Mouse (Mus musculus) forebrain, embryonic 12.5 days (tissue): ENCODE measurements at regions not wholly inside any gene's neighbourhood (a gene's known extent, or its start where the extent isn't known, plus 50 kb on each side); places are given as distances from the start of the nearest gene placed in this dataset.
"Not testable (repeated sequence)": the region's sequence is repeated elsewhere in the genome, so short reads cannot be mapped to it uniquely, and the experiment has no call there.

Experiments used
- ATAC-seq: fragments of 200-750 bp; cut with Nextera tagmentation; 2 replicates; pipeline ENCODE4 v1.8.0; 2017; ENCODE audit warnings: moderate TSS enrichment; ENCODE audit not compliant: low FRiP score
- H3K27ac ChIP-seq: fragments of 300-500 bp; sonication (generic); 2 replicates; pipeline ENCODE4 v1.5.1; 2016; ENCODE audit warnings: mild to moderate bottlenecking
- H3K27me3 ChIP-seq: fragments of 300-500 bp; sonication (generic); 2 replicates; pipeline ENCODE4 v1.6.1; 2016; ENCODE audit warnings: mild to moderate bottlenecking
- H3K36me3 ChIP-seq: fragments of 300-500 bp; sonication (generic); replicated peaks from 2 replicates; pipeline ENCODE4 v1.6.1; 2016; ENCODE audit warnings: mild to moderate bottlenecking
- H3K4me1 ChIP-seq: fragments of 300-500 bp; sonication (generic); 2 replicates; pipeline ENCODE4 v1.6.1; 2016
- H3K4me2 ChIP-seq: fragments of 300-500 bp; sonication (generic); 2 replicates; pipeline ENCODE4 v1.6.1; 2016; ENCODE audit warnings: mild to moderate bottlenecking, moderate library complexity
- H3K4me3 ChIP-seq: fragments of 300-500 bp; sonication (generic); replicated peaks from 2 replicates; pipeline ENCODE4 v1.5.1; 2016; ENCODE audit warnings: mild to moderate bottlenecking
- H3K9ac ChIP-seq: fragments of 300-500 bp; sonication (generic); 2 replicates; pipeline ENCODE4 v1.6.1; 2016; ENCODE audit warnings: mild to moderate bottlenecking
- H3K9me3 ChIP-seq: fragments of 300-500 bp; sonication (generic); 2 replicates; pipeline ENCODE4 v1.6.1; 2016
- WGBS: fragments of 180-500 bp; shearing (Covaris S2); methylation state at CpG from one replicate; pipeline ENCODE4 v1.1.7; 2016; 5-methylcytosine and 5-hydroxymethylcytosine counted together

DNA sequence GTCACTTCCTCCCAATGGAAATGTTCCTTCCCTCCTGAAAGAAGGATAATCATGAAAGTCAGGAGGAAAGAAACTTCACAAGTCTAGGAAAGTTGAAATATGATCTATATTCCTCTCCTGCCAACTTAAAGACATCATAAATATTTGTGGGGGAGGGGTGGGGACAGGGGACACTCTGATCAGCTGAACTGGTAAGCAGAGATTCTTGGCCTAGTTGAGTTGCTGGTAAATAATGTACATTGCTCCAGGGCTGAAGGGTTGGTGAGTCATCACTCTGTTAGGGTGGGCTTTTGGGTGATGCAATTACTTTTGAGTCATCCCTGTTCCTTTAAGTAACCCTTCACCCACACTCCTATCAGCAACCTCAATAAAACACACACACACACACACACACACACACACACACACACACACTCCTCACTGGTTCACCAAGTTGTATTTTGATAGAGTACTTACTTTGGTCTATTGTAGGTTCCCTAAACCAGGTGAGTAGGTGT is 56.0 kb downstream of the Ccdc71l start:
- Histone ChIP-seq H3K36me3 (no peaks in the 10 kb centered on the region), H3K4me3 (no peak overlapping the region), H3K27ac (no peak overlapping the region), H3K4me2 (no peak overlapping the region), H3K9ac (no peak overlapping the region), H3K27me3 (no peaks in the 10 kb centered on the region), H3K9me3 (no peaks in the 10 kb centered on the region), H3K4me1 (no peaks in the 10 kb centered on the region)
- no peak for ATAC-seq

GRCm38 (mm10) chr12:32435126-32435525 is 56.6 kb downstream of the Ccdc71l start:
- Histone ChIP-seq H3K27ac (no peak overlapping the region), H3K36me3 (no peaks in the 10 kb centered on the region), H3K9ac (no peak overlapping the region), H3K4me3 (no peak overlapping the region), H3K4me1 (no peaks in the 10 kb centered on the region), H3K9me3 (no peaks in the 10 kb centered on the region), H3K27me3 (no peaks in the 10 kb centered on the region), H3K4me2 (no peak overlapping the region)
- 67% methylated on average over 1 of the region's 1 CpGs for WGBS
- ATAC-seq: no peak

GRCm38 (mm10) chr12:32438209-32438608 is 59.7 kb downstream of the Ccdc71l start:
- H3K9ac ChIP-seq: no peak overlapping the region
- no peak overlapping the region for H3K4me3 ChIP-seq
- ATAC-seq: no peak
- H3K4me2 ChIP-seq: no peak overlapping the region
- no peaks in the 10 kb centered on the region for H3K9me3 ChIP-seq
- H3K4me1 ChIP-seq: no peaks in the 10 kb centered on the region
- H3K36me3 ChIP-seq: no peaks in the 10 kb centered on the region
- 80% methylated on average over 1 of the region's 1 CpGs for WGBS
- H3K27ac ChIP-seq: no peak overlapping the region
- no peaks in the 10 kb centered on the region for H3K27me3 ChIP-seq

DNA sequence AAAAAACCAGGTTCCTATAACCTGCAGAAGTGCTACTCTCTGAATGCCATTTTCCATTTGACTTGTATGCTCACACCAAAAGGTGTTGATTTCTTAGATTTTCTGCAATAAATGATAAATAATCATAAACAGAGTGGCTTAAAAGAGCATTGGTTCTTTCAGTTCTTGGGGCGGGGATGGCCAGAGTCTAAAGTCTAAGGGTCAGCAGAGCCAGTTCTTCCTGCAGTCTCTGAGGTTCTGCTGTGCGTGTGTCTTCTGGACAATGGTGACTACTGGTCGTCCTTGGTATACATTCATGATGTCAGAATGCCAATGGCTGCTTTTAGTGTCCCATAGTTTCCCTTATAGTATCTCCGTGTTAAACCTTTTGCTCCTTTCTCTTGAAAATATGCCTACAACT is 66.3 kb downstream of the Ccdc71l start:
- H3K36me3 ChIP-seq: no peaks in the 10 kb centered on the region
- WGBS: 92% methylated on average over 4 of the region's 4 CpGs
- no peaks in the 10 kb centered on the region for H3K4me1 ChIP-seq

GRCm38 (mm10) chr12:32445874-32446273 is 67.4 kb downstream of the Ccdc71l start:
- Histone ChIP-seq H3K36me3 (no peaks in the 10 kb centered on the region), H3K27ac (no peak overlapping the region), H3K4me1 (no peaks in the 10 kb centered on the region), H3K4me2 (no peak overlapping the region), H3K27me3 (no peaks in the 10 kb centered on the region), H3K9me3 (no peaks in the 10 kb centered on the region), H3K9ac (no peak overlapping the region), H3K4me3 (no peak overlapping the region)
- ATAC-seq: no peak

More for the DNA sequence above, 66.3 kb downstream of the Ccdc71l start:
- Histone ChIP-seq H3K4me2 (no peak overlapping the region), H3K9me3 (no peaks in the 10 kb centered on the region), H3K27ac (no peak overlapping the region), H3K27me3 (no peaks in the 10 kb centered on the region), H3K4me3 (no peak overlapping the region), H3K9ac (no peak overlapping the region)
- no peak for ATAC-seq

DNA sequence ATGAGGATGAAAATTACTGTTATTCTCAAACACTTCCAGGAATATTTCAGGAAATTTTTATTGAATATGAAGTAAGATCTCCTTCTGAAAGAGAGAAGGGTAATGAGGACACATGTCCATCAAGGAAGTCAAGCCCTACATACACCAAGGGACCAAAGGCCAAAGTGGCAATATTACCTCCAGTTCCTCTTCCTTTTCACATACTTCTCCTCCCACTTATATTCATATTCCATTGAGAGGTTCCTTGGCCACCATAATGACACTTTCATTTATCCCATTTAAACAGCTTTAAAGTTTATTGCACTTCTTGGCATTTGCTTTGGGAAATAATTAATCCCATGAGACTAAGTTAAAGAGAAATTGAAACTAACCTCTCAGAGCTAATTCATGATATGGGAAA is 70.9 kb downstream of the Ccdc71l start:
- ATAC-seq: no peak
- H3K4me3 ChIP-seq: no peak overlapping the region
- no peaks in the 10 kb centered on the region for H3K27me3 ChIP-seq
- no peaks in the 10 kb centered on the region for H3K9me3 ChIP-seq
- H3K36me3 ChIP-seq: no peaks in the 10 kb centered on the region
- H3K9ac ChIP-seq: no peak overlapping the region
- H3K4me2 ChIP-seq: no peak overlapping the region
- H3K4me1 ChIP-seq: no peaks in the 10 kb centered on the region
- no peak overlapping the region for H3K27ac ChIP-seq

DNA sequence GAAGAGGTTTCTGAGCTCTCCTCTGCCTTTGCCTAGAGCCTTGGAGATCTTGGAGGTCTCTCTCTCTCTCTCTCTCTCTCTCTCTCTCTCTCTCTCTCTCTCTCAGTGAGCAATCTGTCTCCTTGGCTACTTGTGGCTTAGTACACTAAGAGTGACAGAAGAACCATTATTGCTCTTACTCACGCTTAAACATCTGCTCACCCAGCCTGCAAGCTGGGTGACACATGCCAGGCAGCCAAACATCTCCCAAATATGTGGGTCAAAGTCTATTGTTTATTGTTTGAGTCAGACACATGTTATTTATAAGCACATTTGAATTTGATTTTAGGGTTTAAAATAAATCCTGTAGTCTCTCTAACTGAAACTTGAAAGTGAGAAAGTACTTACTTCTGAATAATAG is 72.7 kb downstream of the Ccdc71l start:
- Histone ChIP-seq H3K4me1 (no peaks in the 10 kb centered on the region), H3K27ac (no peak overlapping the region)
- WGBS: 82% methylated on average over 1 of the region's 1 CpGs

GRCm38 (mm10) chr12:32454794-32455193 is 76.3 kb downstream of the Ccdc71l start:
- Histone ChIP-seq H3K9me3 (no peaks in the 10 kb centered on the region), H3K27ac (no peak overlapping the region), H3K4me3 (no peak overlapping the region), H3K27me3 (no peaks in the 10 kb centered on the region), H3K9ac (no peak overlapping the region), H3K4me2 (no peak overlapping the region), H3K4me1 (no peaks in the 10 kb centered on the region), H3K36me3 (no peaks in the 10 kb centered on the region)
- ATAC-seq: no peak

More for the DNA sequence above, 72.7 kb downstream of the Ccdc71l start:
- no peaks in the 10 kb centered on the region for H3K36me3 ChIP-seq
- H3K9ac ChIP-seq: no peak overlapping the region
- no peaks in the 10 kb centered on the region for H3K27me3 ChIP-seq
- ATAC-seq: no peak
- no peak overlapping the region for H3K4me3 ChIP-seq
- H3K9me3 ChIP-seq: no peaks in the 10 kb centered on the region
- H3K4me2 ChIP-seq: no peak overlapping the region

- H3K27me3 ChIP-seq, H3K4me2 ChIP-seq, H3K4me3 ChIP-seq, H3K9me3 ChIP-seq, H3K36me3 ChIP-seq, ATAC-seq, H3K4me1 ChIP-seq, H3K27ac ChIP-seq, H3K9ac ChIP-seq: not testable (repeated sequence)
- WGBS: 90% methylated on average over 3 of the region's 3 CpGs
Measured at GRCm38 (mm10) chr12:32455231-32455630, 76.7 kb downstream of the Ccdc71l start.

DNA sequence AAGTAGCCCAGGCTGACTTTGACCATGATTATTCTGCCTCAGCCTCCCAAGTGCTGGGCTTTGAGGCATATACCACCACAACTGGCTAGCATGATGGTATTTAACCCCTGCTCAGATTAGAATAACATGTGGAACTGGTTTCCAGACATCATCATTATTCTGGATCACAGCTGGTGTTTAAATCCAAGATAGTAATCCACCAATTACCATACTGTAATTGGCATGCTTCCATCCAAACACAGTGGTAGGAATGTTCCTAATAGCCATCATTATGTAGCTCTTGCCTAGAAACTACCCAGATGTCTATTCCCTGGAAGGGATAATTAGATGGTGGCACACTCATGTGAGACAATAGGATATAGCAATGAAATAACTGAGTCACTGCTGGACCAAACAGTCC is 77.4 kb downstream of the Ccdc71l start:
- peak; percentile 67 for ATAC-seq

GRCm38 (mm10) chr12:32456796-32457195 is 78.3 kb downstream of the Ccdc71l start:
- Histone ChIP-seq H3K4me1 (no peaks in the 10 kb centered on the region), H3K36me3 (no peaks in the 10 kb centered on the region), H3K9ac (no peak overlapping the region), H3K4me2 (no peak overlapping the region), H3K9me3 (no peaks in the 10 kb centered on the region), H3K27ac (no peak overlapping the region), H3K27me3 (no peaks in the 10 kb centered on the region), H3K4me3 (no peak overlapping the region)
- ATAC-seq: no peak
- WGBS: 89% methylated on average over 4 of the region's 4 CpGs

More for the DNA sequence above, 77.4 kb downstream of the Ccdc71l start:
- H3K27ac ChIP-seq: no peak overlapping the region
- no peak overlapping the region for H3K9ac ChIP-seq
- H3K4me2 ChIP-seq: no peak overlapping the region
- no peaks in the 10 kb centered on the region for H3K9me3 ChIP-seq
- H3K27me3 ChIP-seq: no peaks in the 10 kb centered on the region
- H3K4me3 ChIP-seq: no peak overlapping the region
- H3K36me3 ChIP-seq: no peaks in the 10 kb centered on the region
- no peaks in the 10 kb centered on the region for H3K4me1 ChIP-seq

- H3K4me3 ChIP-seq: no peak overlapping the region
- no peak overlapping the region for H3K27ac ChIP-seq
- no peaks in the 10 kb centered on the region for H3K4me1 ChIP-seq
- no peak for ATAC-seq
- no peak overlapping the region for H3K4me2 ChIP-seq
- 76% methylated on average over 1 of the region's 1 CpGs for WGBS
- H3K27me3 ChIP-seq: no peaks in the 10 kb centered on the region
- H3K9me3 ChIP-seq: no peaks in the 10 kb centered on the region
- no peaks in the 10 kb centered on the region for H3K36me3 ChIP-seq
- H3K9ac ChIP-seq: no peak overlapping the region
Measured at GRCm38 (mm10) chr12:32458386-32458785, 79.9 kb downstream of the Ccdc71l start.

- WGBS: 78% methylated on average over 4 of the region's 4 CpGs
- Histone ChIP-seq H3K4me2 (no peak overlapping the region), H3K4me3 (no peak overlapping the region), H3K4me1 (no peaks in the 10 kb centered on the region), H3K27me3 (no peaks in the 10 kb centered on the region), H3K36me3 (no peaks in the 10 kb centered on the region), H3K9me3 (no peaks in the 10 kb centered on the region), H3K27ac (no peak overlapping the region), H3K9ac (no peak overlapping the region)
- ATAC-seq: no peak
Measured at GRCm38 (mm10) chr12:32460330-32460998, 82.0 kb downstream of the Ccdc71l start.
